Mouse (Mus musculus): ENCODE results near the gene Dnm2. TPM values are rescaled to one million over a fixed set of nuclear protein-coding genes. Genes with fewer than 3 reads are reported as not detected.
"Not testable (repeated sequence)": the region's sequence is repeated elsewhere in the genome, so short reads cannot be mapped to it uniquely, and the experiment has no call there.

The Dnm2 gene
- total RNA-seq, 1 experiment from 2014 or later = 65.9 TPM

- no peak for ATAC-seq (replicated peaks; ENCODE audit: low read depth, poor library complexity, severe bottlenecking)
Measured at GRCm38 (mm10) chr9:21497050-21497542, 72.4 kb downstream of the Dnm2 start.

DNA sequence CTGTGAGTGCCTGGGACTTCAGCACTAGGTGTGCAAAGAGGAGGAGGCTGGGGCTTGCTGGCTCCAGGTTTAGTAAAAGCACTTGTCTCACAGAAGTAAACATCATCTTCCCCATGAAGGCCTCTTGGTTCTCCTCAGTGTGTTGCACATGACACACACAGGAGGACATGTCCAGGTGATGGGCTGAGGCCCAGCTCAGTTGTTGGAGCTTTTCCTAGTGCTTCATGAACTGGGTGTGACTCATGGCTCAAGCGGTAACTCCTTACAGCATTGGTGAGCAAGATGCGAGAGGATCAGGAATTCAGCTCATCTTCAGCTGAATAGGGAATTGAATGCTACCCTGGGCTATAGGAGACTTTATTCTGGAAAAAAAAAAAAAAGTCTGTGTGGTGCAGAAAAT is 73.0 kb downstream of the Dnm2 start:
- ATAC-seq (replicated peaks; ENCODE audit: low read depth, poor library complexity, severe bottlenecking) = no peak

DNA sequence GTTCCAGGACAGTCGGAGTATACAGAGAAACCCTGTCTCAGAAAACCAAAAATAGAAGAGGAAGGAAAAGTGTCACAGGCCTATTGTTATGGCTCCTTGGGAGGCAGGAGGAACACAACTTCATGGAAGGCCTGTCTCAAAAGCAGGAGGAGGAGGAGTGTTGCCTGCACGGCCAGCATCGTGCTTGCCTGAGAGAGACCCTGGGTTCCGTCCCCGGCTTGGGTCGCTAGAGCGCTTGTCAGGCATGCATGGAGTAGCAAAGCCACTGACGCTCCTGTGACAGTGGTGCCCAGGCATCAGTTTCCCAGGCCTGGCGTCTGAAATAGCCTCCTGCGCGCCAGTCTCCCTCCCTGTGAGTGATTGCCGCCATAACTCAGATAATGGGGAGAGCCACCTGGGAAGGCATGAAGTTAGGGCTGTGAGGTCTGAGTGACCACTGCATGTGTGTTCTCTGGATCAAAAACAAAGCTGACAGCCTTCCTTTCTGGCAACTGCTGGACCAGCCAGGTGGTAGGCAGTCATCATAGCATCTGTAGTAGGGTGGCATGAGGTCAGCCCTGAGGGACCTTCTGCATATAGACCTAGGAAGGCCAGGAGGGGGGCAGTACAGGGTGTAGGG is 73.7 kb downstream of the Dnm2 start:
- no peak for ATAC-seq (replicated peaks; ENCODE audit: low read depth, poor library complexity, severe bottlenecking)

DNA sequence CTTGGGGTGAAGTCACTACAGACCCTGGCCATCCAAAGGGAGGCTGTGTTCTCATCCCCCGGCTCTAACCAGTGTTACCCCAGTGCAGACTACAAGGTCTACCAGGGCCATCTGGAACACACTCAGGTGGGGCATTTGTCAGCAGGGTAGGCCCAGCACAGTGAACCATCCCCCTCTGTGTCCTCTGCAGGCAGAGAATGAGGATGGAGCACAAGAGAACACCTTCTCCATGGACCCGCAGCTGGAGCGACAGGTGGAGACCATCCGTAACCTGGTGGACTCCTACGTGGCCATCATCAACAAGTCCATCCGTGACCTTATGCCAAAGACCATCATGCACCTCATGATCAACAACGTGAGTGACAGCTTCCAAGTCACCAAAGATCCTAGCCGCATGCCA is 78.6 kb downstream of the Dnm2 start:
- ATAC-seq (replicated peaks; ENCODE audit: low read depth, poor library complexity, severe bottlenecking) = no peak

GRCm38 (mm10) chr9:21505767-21506166 is 81.1 kb downstream of the Dnm2 start:
- ATAC-seq (replicated peaks; ENCODE audit: low read depth, poor library complexity, severe bottlenecking) = no peak

GRCm38 (mm10) chr9:21507753-21508430 is 83.2 kb downstream of the Dnm2 start:
- no peak for ATAC-seq (replicated peaks; ENCODE audit: low read depth, poor library complexity, severe bottlenecking)

- ATAC-seq (replicated peaks; ENCODE audit: low read depth, poor library complexity, severe bottlenecking) = no peak
Measured at GRCm38 (mm10) chr9:21508871-21509404, 84.2 kb downstream of the Dnm2 start.

DNA sequence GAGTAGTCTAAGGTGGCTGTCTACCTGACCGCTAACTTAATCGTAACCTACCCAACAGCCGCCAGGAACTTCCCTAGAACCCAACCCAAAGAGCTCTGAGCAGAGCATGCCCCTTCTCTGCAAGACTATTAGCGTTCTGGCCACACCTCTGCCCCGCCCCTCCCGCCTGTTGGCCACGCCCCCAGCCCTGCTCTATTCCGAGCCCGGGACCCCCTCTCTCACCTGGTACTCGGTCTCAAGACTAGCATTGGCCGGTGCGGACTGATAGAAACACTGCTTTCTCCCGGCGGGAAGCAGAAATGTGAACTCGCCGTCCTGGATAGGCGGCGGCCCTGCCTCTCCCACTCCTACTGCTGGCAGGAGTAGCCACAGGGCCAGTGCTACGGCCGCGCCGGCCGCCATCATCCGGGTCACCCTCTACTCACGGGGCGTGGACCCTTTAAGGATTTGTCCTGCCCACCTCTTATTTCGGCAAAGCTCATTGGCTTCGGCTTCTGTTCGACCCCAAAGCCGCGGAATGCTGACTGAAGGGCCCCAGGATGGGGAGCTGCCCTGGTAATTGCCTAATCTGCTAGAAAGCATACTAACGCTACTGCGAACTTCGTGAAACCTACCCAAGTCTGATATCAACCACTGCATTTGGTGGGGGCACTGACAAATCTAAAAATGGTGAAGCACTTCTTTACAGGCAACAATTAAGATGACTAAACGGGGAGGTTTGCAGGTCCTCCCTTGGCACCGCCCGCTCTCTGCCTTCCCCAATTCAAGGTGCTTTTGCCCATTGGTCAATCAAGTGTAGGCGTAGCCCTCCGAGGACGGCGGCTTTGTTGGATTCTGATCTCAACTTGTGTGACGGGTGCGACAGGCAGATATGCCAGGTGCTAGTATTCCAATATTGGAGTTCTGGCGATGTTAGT is 85.3 kb downstream of the Dnm2 start, which contains the start of gene Tmed1:
TSS of gene Tmed1 (minus strand) at position 481 of the 917 bp plus-strand sequence.
- peak; percentile 91 for ATAC-seq (replicated peaks; ENCODE audit: low read depth, poor library complexity, severe bottlenecking)

DNA sequence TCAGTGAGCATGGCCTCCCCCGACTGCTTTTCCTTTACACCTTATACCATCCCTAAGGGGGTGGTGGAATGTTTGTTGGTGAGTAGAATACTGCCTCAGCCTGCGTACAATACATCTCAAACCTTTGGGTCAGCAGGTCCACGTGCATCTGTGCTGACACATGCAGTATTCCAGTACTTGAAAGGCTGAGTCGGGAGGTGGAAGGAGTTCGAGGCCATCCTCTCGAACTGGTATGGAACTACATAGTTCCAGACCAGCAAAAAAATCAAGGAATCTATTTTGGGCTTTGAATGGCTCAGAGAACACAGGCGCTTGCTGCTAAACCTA is 85.9 kb downstream of the Dnm2 start:
- ATAC-seq (replicated peaks; ENCODE audit: low read depth, poor library complexity, severe bottlenecking) = no peak; the same call in 1 of the 2 replicates

DNA sequence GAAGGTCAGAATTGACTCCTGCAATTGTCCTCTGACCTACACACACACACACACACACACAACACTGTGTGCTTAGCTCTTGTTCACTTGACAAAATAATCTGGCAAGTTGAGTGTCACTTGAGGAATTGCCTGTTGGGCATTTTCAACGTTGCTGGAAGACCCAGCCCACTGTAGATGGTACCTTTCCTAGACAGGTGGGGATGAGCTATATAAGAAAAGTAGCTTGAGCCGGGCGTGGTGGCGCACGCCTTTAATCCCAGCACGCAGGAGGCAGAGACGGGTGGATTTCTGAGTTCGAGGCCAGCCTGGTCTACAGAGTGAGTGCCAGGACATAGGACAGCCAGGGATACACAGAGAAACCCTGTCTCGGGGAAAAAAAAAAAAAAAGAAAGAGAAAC is 86.3 kb downstream of the Dnm2 start:
- no peak for ATAC-seq (replicated peaks; ENCODE audit: low read depth, poor library complexity, severe bottlenecking)

DNA sequence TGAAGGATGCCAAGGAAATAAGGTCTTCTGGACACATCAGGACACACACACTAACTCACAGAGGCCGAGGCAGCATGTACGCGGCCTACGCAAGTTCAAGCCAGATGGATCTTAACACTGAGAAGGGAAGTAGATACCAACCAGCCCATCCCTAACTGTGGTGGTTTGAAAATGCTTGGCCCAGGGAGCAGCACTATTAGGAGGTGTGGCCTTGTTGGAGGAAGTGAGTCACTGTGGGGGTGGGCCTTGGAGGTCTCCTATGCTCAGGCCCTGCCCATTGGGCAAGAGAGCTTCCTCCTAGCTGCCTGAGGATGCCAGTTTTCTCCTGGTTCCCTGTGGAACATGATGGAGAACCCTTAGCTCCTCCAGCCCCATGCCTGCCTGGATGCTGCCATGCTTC is 88.8 kb downstream of the Dnm2 start:
- no peak for ATAC-seq (replicated peaks; ENCODE audit: low read depth, poor library complexity, severe bottlenecking)

DNA sequence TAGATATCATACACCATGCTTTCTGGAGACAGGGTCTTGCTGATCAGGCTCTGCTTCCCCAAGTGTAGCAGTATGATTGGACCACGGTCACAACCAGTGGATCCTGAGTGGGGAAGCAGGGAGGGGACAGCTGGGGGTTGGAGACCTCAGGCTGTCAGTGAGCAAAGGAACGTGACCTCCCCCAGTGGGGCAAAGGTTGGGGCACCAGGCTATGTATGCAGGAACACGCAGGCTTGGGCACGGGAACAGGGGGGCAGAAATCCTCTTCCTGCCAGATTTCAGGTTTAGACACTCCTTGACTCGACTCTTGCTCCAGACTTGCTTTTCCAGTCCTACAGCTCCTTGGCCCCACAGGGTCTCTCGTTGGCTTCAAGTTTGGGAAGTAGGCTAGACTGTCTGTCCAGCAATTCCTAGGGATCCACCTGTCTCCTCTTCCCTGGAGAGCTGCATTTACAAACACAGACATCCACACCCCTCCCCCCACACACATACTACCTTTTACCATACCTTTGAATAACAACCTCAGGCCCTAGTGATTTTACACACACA is 93.3 kb downstream of the Dnm2 start:
- ATAC-seq (replicated peaks; ENCODE audit: low read depth, poor library complexity, severe bottlenecking) = no peak

DNA sequence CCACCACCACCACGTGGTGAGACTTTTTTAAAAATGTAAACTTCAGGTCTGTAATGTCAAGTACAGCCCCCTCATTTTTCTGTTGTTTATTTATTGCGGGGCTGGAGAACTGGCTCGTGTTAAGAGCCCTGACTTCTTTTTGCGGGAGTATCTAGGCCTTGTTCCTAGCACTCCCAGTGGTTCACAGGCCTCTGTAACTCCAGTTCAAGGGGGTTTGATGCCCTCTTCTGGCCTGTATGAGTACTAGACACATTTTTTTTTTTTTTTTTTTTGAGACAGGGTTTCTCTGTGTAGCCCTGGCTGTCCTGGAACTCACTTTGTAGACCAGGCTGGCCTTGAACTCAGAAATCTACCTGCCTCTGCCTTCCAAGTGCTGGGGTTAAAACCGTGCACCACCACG is 94.0 kb downstream of the Dnm2 start:
- not testable (repeated sequence) for ATAC-seq (replicated peaks; ENCODE audit: low read depth, poor library complexity, severe bottlenecking)

- peak; percentile 51 for ATAC-seq (replicated peaks; ENCODE audit: low read depth, poor library complexity, severe bottlenecking)
Measured at GRCm38 (mm10) chr9:21525142-21525936, 100.6 kb downstream of the Dnm2 start.

GRCm38 (mm10) chr9:21525937-21526633 is 101.4 kb downstream of the Dnm2 start, which contains the start of gene AB124611:
Gene AB124611 (plus strand): TSS chr9:21526176.
- ATAC-seq (replicated peaks; ENCODE audit: low read depth, poor library complexity, severe bottlenecking) = peak; percentile 60

GRCm38 (mm10) chr9:21526634-21526944 is 101.9 kb downstream of the Dnm2 start:
- ATAC-seq (replicated peaks; ENCODE audit: low read depth, poor library complexity, severe bottlenecking) = no peak

DNA sequence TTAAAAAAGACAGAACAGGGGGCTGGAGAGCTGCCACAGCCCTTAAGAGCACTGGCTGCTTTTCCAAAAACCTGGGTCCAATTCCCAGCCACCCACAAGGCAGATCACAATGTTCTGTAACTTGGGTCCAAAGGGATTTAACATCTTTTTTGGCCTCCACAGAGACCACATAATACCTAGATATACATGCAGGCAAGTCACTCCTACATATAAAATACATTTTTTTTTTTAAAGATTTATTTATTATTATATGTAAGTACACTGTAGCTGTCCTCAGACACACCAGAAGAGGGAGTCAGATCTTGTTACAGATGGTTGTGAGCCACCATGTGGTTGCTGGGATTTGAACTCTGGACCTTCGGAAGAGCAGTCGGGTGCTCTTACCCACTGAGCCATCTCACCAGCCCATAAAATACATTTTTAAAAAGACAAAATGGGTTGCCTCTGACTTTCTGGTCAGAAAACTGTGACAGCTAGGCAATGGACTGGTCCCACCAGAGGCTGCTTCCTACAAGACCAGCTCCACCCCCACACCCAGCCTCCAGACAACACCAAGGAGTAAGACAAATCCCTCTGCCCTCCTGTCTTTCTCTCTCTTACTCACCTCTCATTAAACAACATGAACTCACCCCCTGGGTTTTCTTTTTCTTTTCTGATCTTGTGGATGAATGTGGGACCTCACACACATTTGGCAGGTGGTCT is 102.5 kb downstream of the Dnm2 start:
- no peak for ATAC-seq (replicated peaks; ENCODE audit: low read depth, poor library complexity, severe bottlenecking)

- ATAC-seq (replicated peaks; ENCODE audit: low read depth, poor library complexity, severe bottlenecking) = peak; percentile 61
Measured at GRCm38 (mm10) chr9:21527917-21528324, 103.2 kb downstream of the Dnm2 start.
